Mouse (Mus musculus) forebrain, postnatal 0 days (tissue): Measurements from ENCODE around the gene Nhlh1. TPM values are rescaled to one million over a fixed set of nuclear protein-coding genes. Genes with fewer than 3 reads are reported as not detected.

Experiments
- ATAC-seq: fragments of 200-750 bp; cut with Nextera tagmentation; 2 replicates; pipeline ENCODE4 v1.8.0; 2017; ENCODE audit warnings: mild to moderate bottlenecking, moderate library complexity
- DNase-seq: peaks from one replicate; pipeline ENCODE4 v3.0.0-alpha.2; 2015
- H3K27ac ChIP-seq: fragments of 300-500 bp; sonication (generic); 2 replicates; pipeline ENCODE4 v1.5.1; 2014; ENCODE audit warnings: low read depth, mild to moderate bottlenecking, antibody characterized with exemption, low read length, moderate library complexity, mixed read lengths
- H3K27me3 ChIP-seq: fragments of 300-500 bp; sonication (generic); 2 replicates; pipeline ENCODE4 v1.6.1; 2014; ENCODE audit warnings: mild to moderate bottlenecking, low read length, mixed read lengths; ENCODE audit not compliant: insufficient read depth
- H3K36me3 ChIP-seq: fragments of 300-500 bp; sonication (generic); 2 replicates; pipeline ENCODE4 v1.6.1; 2014; ENCODE audit warnings: mild to moderate bottlenecking, moderate library complexity; ENCODE audit not compliant: insufficient read depth
- H3K4me1 ChIP-seq: fragments of 300-500 bp; sonication (generic); 2 replicates; pipeline ENCODE4 v1.6.1; 2014; ENCODE audit warnings: antibody characterized with exemption; ENCODE audit not compliant: insufficient read depth
- H3K4me2 ChIP-seq: fragments of 300-500 bp; sonication (generic); 2 replicates; pipeline ENCODE4 v1.6.1; 2014; ENCODE audit warnings: low read depth, mild to moderate bottlenecking, moderate library complexity
- H3K4me3 ChIP-seq: fragments of 300-500 bp; sonication (generic); 2 replicates; pipeline ENCODE4 v1.5.1; 2014; ENCODE audit warnings: low read depth, low read length, mixed read lengths
- H3K9ac ChIP-seq: fragments of 300-500 bp; sonication (generic); 2 replicates; pipeline ENCODE4 v1.6.1; 2014; ENCODE audit warnings: mild to moderate bottlenecking
- H3K9me3 ChIP-seq: fragments of 300-500 bp; sonication (generic); 2 replicates; pipeline ENCODE4 v1.6.1; 2016; ENCODE audit warnings: low read length
- CTCF ChIP-seq: sonication (generic); IDR thresholded peaks from 2 replicates; pipeline ENCODE4 v1.5.1; 2016; ENCODE audit warnings: antibody characterized with exemption, control low read depth, low read depth
- WGBS: fragments of 180-500 bp; shearing (Covaris S2); extraction: QIAGEN DNeasy Blood & Tissue Kit; methylation state at CpG from one replicate; pipeline ENCODE4 v1.1.7; 2014; 5-methylcytosine and 5-hydroxymethylcytosine counted together
- polyA plus RNA-seq: library from polyadenylated mRNA; unstranded; fragments of >200 nt; fragmentation: Nextera tagmentation; extraction: Ambion mirVana; gene quantifications from 2 replicates; pipeline ENCODE4 v1.2.1, GENCODE M21; 2015
- total RNA-seq: library from RNA; depleted of rRNA; stranded (reverse); fragments of >200 nt; gene quantifications from 2 replicates; pipeline ENCODE4 v1.2.3, GENCODE M21; 2014

The Nhlh1 gene
- total and polyA plus RNA-seq, 2 experiments from 2014 or later, result 0.47 to 0.95 TPM

GRCm38 (mm10) chr1:172024140-172024895, 33.1 kb downstream of the Nhlh1 start:
- no peak for TF ChIP-seq CTCF
- H3K27ac ChIP-seq, result no peak overlapping the region
- peaks cover 42% of the 10 kb centered on the region for H3K4me1 ChIP-seq
- H3K4me3 ChIP-seq, result peak overlapping the region; percentile 97; the same call in 1 of the 2 replicates
- 17% methylated on average over 9 of the region's 9 CpGs for WGBS
- no peaks in the 10 kb centered on the region for H3K9me3 ChIP-seq
- H3K9ac ChIP-seq, result 0 out of 2 replicates have a peak overlapping the region, but pooled peaks have one; percentile 15
- H3K27me3 ChIP-seq, result no peaks in the 10 kb centered on the region
- no peak for DNase-seq
- H3K36me3 ChIP-seq, result peaks cover 3% of the 10 kb centered on the region; the same call in 1 of the 2 replicates
- peak overlapping the region; percentile 73 for H3K4me2 ChIP-seq
- ATAC-seq, result no peak

GRCm38 (mm10) chr1:172019863-172020521, 37.4 kb downstream of the Nhlh1 start:
- Histone ChIP-seq H3K36me3 (peaks cover 3% of the 10 kb centered on the region; the same call in 1 of the 2 replicates), H3K9ac (no peak overlapping the region), H3K4me2 (no peak overlapping the region), H3K4me1 (peaks cover 54% of the 10 kb centered on the region), H3K4me3 (no peak overlapping the region), H3K27me3 (no peaks in the 10 kb centered on the region), H3K9me3 (no peaks in the 10 kb centered on the region), H3K27ac (no peak overlapping the region)
- 53% methylated on average over 10 of the region's 10 CpGs for WGBS
- no peak for DNase-seq
- TF ChIP-seq CTCF, result no peak
- ATAC-seq, result no peak

- Histone ChIP-seq H3K4me3 (no peak overlapping the region), H3K4me2 (no peak overlapping the region), H3K9me3 (no peaks in the 10 kb centered on the region), H3K27me3 (no peaks in the 10 kb centered on the region), H3K9ac (no peak overlapping the region), H3K27ac (no peak overlapping the region), H3K4me1 (peaks cover 54% of the 10 kb centered on the region), H3K36me3 (peaks cover 3% of the 10 kb centered on the region; the same call in 1 of the 2 replicates)
- no peak for TF ChIP-seq CTCF
- no peak for DNase-seq
- WGBS, result 82% methylated on average over 4 of the region's 4 CpGs
- ATAC-seq, result no peak
Measured at GRCm38 (mm10) chr1:172019339-172019738, 38.0 kb downstream of the Nhlh1 start.

- no peaks in the 10 kb centered on the region for H3K27me3 ChIP-seq
- ATAC-seq (no peak), DNase-seq (no peak)
- no peaks in the 10 kb centered on the region for H3K9me3 ChIP-seq
- H3K36me3 ChIP-seq, result peaks cover 3% of the 10 kb centered on the region; the same call in 1 of the 2 replicates
- H3K27ac ChIP-seq, result no peak overlapping the region
- H3K9ac ChIP-seq, result no peak overlapping the region
- WGBS, result 81% methylated on average over 9 of the region's 9 CpGs
- H3K4me3 ChIP-seq, result no peak overlapping the region
- no peak for TF ChIP-seq CTCF
- no peak overlapping the region for H3K4me2 ChIP-seq
- H3K4me1 ChIP-seq, result peaks cover 49% of the 10 kb centered on the region
Measured at GRCm38 (mm10) chr1:172018336-172019311, 38.7 kb downstream of the Nhlh1 start.

GRCm38 (mm10) chr1:172017517-172018070, 39.8 kb downstream of the Nhlh1 start:
- no peak for TF ChIP-seq CTCF
- Histone ChIP-seq H3K4me1 (peaks cover 47% of the 10 kb centered on the region), H3K4me2 (no peak overlapping the region), H3K9ac (no peak overlapping the region), H3K27ac (peak overlapping the region; percentile 64), H3K9me3 (no peaks in the 10 kb centered on the region), H3K27me3 (no peaks in the 10 kb centered on the region), H3K36me3 (peaks cover 7% of the 10 kb centered on the region; the same call in 1 of the 2 replicates), H3K4me3 (no peak overlapping the region)
- WGBS, result 40% methylated on average over 6 of the region's 6 CpGs
- ATAC-seq, result 0 out of 2 replicates have a peak, but pooled peaks have one; percentile 0
- no peak for DNase-seq
